Mouse (Mus musculus) ES-E14 (cell line): ENCODE measurements around the gene Tmc2.

Experiments
- HCFC1 ChIP-seq: IDR thresholded peaks from 2 replicates; pipeline ENCODE4 v1.6.1; 2012; ENCODE audit warnings: low read length, inconsistent platforms, borderline replicate concordance; ENCODE audit not compliant: insufficient read depth
- MAFK ChIP-seq: IDR thresholded peaks from 2 replicates; pipeline ENCODE4 v1.6.1; 2014; ENCODE audit warnings: mild to moderate bottlenecking, low read depth, low read length, inconsistent platforms; ENCODE audit not compliant: insufficient read depth
- ZNF384 ChIP-seq: IDR thresholded peaks from 2 replicates; pipeline ENCODE4 v1.6.1; 2012; ENCODE audit warnings: low read depth, low read length, inconsistent platforms

GRCm38 (mm10) chr2:130294936-130295277, 99.9 kb downstream of the Tmc2 start, which contains the start of gene Ebf4:
- TF ChIP-seq HCFC1 (no peak), MAFK (no peak), ZNF384 (no peak)
